Mouse (Mus musculus) adrenal gland, postnatal 25 days (tissue): Measurements from ENCODE around the gene Anxa9. TPM values are rescaled to one million over a fixed set of nuclear protein-coding genes. Genes with fewer than 3 reads are reported as not detected.

Source experiments
- DNase-seq: peaks from one replicate; pipeline ENCODE4 v3.0.0; 2021; ENCODE audit warnings: mixed read lengths
- total RNA-seq: library from RNA; stranded (reverse); gene quantifications from 2 replicates; pipeline ENCODE4 v1.2.3, GENCODE M21; 2021

Gene Anxa9
- total RNA-seq, 1 experiment from 2014 or later, result 1.2 TPM

- DNase-seq, result no peak
Observed at GRCm38 (mm10) chr3:95314075-95314474, 7.1 kb upstream of the Anxa9 start.

GRCm38 (mm10) chr3:95313476-95313875 is 6.5 kb upstream of the Anxa9 start:
- DNase-seq, result no peak

- peak; percentile 63 for DNase-seq
Observed at GRCm38 (mm10) chr3:95312623-95313022, 5.6 kb upstream of the Anxa9 start.

- DNase-seq, result peak; percentile 58
Observed at GRCm38 (mm10) chr3:95310968-95311882, 4.2 kb upstream of the Anxa9 start.

GRCm38 (mm10) chr3:95310496-95310895 is 3.5 kb upstream of the Anxa9 start:
- DNase-seq, result no peak

GRCm38 (mm10) chr3:95306244-95306643 is 732 bp downstream of the Anxa9 start:
- DNase-seq, result no peak

- no peak for DNase-seq
Observed at GRCm38 (mm10) chr3:95301204-95301796, 5.7 kb downstream of the Anxa9 start.

DNA sequence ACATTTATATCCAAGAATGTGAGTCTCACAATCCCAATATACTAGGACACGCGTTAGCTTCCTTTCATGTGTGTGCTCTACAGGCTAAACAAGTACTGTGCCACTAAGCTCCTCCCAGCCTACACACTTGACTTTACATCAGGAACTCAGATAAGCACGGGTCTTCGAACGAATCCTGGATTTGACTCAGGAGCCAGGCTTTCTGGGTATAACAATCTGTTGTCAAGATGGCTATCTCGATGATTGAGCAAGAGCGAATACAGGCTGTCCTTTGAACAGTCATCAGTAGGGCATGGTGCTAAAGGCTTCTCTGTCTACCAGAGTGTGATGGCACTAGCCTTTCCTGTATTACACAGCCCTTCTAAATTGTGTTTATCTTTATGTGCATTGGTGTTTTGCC is 9.0 kb downstream of the Anxa9 start:
- DNase-seq, result no peak

- no peak for DNase-seq
Observed at GRCm38 (mm10) chr3:95296103-95296469, 10.9 kb downstream of the Anxa9 start.

DNA sequence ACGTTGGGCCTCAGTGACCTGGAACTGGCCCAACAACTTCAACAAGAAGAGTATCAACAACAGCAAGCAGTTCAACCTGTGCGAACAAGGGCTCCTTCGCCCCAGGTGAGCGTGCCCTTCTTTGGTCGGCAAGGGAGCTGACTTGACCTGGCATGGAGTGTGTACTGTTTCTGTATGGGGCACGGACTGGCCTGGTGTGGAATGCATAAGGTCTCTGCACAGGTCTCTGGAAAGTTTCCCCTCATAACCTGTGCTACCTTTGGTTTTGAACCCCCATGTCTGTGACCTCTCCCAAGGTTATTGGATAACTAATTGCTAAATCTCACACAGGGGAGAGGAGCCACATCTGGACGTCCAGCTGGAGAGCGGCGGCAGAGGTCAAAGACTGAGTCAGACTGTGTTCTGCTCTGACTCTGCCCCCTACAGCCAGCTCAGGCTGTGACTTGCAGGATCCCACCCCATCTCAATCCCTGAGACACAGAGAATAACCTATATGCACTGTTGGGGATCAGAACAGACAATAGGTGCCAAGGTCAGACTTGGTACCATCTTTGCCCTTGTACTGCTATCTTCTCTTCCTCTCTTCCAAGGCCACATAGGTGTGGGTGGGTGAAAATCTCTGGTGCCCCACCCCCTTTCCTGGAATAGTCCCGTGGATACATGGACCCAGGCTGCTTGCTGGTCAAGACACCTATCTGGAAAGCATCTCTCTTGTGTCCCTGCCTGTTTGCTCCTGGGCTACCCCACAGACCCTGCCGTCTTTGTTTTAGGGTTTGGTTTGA is 11.5 kb downstream of the Anxa9 start:
- no peak for DNase-seq

DNA sequence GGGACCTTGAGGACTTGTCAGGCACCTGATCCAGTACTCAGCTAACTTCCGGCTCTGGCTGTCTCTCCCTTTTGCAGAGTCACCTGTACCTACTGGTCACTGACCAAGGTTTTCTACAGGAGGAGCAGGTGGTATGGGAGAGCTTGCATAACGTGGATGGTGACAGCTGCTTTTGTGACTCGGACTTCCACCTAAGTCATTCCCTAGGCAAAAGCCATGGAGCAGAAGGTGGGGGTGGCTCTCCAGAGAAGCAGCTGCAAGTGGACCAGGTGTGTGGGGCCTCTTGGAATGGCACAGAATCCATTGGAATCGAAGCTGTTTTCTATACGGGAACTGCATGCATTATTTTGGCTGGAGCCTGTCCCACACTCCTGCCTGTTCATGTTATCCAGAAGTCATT is 12.3 kb downstream of the Anxa9 start:
- no peak for DNase-seq

- no peak for DNase-seq
Observed at GRCm38 (mm10) chr3:95294316-95294715, 12.7 kb downstream of the Anxa9 start.

GRCm38 (mm10) chr3:95293537-95293936 is 13.4 kb downstream of the Anxa9 start:
- DNase-seq, result peak; percentile 38

DNA sequence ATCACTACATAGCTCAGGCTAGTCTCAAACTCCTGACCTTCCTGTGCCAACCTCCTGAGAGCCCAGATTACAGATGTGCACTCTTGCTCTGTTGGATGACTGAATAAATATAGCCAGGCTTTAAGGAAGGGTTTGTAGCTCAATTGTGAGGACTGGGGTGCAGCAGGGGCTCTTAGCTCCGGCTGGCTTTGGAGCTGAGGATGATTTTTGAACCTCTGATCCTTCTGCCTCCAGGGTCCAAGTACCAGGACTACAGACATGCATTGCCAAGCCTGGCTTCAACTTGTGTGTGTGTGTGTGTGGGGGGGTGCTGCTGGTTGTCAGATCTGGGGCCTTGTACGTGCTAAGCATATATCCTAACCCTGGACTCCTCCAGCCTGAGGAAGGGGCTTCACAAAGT is 14.1 kb downstream of the Anxa9 start:
- DNase-seq, result no peak

DNA sequence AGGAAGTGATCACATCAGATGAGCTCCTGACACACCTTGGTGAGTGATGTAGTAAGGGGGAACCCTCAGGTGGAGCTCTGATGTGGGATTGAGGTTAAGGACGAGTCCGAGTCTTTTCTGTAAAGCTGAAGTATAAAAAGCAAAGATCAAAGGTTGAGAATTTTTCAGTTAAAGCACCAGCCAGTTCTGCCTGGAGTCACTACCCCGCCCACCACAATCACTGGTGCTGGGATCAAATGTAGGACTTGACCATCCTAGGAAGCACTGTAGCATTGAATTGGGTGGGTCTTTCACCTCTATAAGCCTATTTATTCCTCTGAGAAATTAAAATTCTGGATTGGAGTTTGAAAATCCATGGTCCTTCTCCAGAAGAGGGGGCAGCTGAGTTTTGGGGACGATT is 15.9 kb downstream of the Anxa9 start:
- no peak for DNase-seq

GRCm38 (mm10) chr3:95290156-95290555 is 16.8 kb downstream of the Anxa9 start:
- DNase-seq, result no peak

GRCm38 (mm10) chr3:95289419-95289818 is 17.6 kb downstream of the Anxa9 start:
- no peak for DNase-seq

DNA sequence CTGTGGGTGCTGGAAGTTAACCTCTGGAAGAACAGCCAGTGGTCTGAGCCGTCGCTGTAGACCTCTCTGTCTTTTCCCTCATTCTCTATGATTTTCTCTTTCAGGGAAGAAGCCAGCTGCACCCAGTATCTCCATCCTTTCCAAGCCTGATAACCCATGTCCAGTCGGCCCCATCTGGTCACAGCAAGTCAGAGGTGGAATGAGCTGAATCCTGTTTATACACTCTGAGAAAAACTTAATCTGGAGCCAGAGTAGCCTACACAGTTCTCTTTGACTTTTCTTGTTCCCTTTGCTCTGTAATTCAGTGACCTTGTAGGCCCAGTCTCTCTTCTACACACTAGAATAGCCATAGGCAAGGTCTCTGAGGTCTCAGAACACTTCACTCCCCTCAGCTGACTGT is 19.4 kb downstream of the Anxa9 start:
- no peak for DNase-seq

DNA sequence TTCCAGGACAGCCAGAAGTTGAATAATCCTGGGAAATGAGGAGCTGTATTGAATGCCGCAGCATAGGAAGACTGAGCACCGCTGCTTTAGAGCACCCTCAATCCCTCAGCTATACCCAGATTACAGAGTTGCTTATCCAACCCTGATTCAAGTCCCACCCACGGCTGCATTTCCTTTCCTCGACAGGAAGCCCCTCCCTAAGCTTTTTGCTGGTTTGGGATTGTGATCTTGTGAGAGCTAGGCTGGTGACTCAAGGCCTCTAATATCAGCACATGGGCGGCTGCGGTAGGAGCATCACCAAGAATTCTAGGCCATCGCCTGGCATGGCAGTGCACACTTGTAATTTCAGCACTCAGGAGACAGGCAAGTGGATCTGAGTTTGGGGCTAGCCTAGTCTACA is 20.5 kb downstream of the Anxa9 start:
- DNase-seq, result no peak

DNA sequence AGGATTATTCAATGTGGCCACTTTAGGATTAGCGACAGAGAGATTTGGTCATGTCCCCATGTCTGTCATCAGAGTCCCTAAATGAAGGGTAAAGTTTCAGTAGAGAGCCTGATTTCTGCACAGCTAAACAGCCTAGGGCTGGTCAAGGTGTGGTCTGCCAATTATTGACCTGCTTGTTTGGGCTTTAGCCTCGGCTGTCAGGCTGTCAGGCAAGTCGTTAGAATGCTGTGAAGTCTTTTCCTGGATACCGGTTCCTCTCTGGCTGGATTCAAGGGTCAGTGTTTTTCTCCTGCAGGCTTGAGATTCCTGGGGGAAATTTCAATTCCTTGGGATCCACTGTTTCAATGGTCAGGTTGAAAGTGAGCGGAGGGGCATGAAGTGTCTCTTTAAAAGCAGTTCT is 21.0 kb downstream of the Anxa9 start:
- DNase-seq, result no peak

GRCm38 (mm10) chr3:95285390-95285789 is 21.6 kb downstream of the Anxa9 start:
- DNase-seq, result no peak

GRCm38 (mm10) chr3:95284501-95285281 is 22.3 kb downstream of the Anxa9 start:
- no peak for DNase-seq
